Mouse (Mus musculus) embryonic fibroblast, embryonic 13.5 days (primary cell): Measurements from ENCODE around the gene Ophn1.

Experiments
- CTCF ChIP-seq: IDR thresholded peaks from 2 replicates; pipeline ENCODE4 v1.5.1; 2011; ENCODE audit warnings: mild to moderate bottlenecking, control low read depth, low read length, moderate library complexity, borderline replicate concordance; ENCODE audit not compliant: insufficient read depth
- POLR2A ChIP-seq: IDR thresholded peaks from 2 replicates; pipeline ENCODE4 v1.6.1; 2011; ENCODE audit warnings: low read depth, mild to moderate bottlenecking, control low read depth, low read length, moderate library complexity

DNA sequence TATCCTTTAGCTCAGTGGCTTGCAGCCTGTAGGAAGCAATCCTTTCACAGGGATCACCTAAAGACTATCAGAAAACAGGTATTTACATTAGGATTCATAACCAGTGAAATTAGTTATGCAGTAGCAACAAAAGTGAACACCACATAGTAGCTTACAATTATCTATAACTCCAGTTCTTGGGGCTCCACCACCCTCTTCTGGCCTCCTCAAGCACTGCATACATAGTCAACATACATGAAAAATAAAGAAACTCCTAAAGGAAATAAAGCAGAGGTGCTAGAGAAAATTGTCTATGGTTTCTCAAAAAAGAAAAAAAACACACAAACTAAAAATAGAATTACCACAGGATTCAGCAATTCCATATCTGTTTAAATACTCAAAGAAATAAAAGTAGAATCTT, 208.2 kb downstream of the Ophn1 start:
- TF ChIP-seq CTCF, result no peak
- no peak for TF ChIP-seq POLR2A
